Mouse (Mus musculus): ENCODE measurements around the gene Nol4l. TPM values are rescaled to one million over a fixed set of nuclear protein-coding genes. Genes with fewer than 3 reads are reported as not detected.

Gene Nol4l
- total RNA-seq, 4 experiments from 2014 or later: 9.9 to 19.6 (median 12.8) TPM

DNA sequence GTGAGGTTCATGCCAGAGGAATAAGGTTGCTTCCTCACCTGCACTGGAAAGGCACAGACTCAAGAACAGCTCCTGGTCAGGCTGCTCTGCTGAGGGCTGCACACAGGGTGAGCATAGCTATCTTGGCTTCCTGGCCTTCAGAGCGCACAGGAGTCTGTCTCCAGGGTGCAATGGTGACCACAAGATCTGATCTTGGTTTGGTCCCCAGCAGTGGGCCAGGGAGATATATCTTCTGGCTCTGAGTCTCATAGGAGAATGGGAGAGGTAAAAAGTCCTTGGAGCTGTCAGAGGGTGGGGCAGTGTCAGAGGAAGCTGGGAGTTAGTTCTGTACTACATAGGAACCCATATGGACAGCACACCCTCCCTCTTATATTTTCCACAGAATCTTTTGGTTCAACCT lies 50.3 kb downstream of the Nol4l start:
- DNase-seq: no peak

DNA sequence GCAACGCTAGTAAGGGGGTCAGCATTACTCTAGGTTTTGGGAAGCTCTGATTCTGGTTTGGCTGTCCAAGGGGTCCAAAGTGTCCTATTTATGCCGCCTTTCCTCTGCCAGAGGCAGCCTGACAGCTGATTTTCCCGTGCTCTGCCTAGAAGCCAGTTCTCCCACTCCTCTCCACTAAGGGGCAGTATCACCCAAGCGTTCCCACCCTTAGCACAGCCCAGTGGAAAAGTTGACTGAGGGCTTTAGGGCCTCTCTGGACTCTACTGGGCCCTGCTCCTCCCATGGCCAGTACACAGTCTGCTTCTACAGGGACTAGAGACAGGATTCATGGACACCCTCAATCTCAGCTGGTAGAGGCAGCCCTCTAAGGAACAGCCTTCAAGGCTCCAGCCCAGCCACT lies 51.2 kb downstream of the Nol4l start:
- DNase-seq: peak; percentile 38

DNA sequence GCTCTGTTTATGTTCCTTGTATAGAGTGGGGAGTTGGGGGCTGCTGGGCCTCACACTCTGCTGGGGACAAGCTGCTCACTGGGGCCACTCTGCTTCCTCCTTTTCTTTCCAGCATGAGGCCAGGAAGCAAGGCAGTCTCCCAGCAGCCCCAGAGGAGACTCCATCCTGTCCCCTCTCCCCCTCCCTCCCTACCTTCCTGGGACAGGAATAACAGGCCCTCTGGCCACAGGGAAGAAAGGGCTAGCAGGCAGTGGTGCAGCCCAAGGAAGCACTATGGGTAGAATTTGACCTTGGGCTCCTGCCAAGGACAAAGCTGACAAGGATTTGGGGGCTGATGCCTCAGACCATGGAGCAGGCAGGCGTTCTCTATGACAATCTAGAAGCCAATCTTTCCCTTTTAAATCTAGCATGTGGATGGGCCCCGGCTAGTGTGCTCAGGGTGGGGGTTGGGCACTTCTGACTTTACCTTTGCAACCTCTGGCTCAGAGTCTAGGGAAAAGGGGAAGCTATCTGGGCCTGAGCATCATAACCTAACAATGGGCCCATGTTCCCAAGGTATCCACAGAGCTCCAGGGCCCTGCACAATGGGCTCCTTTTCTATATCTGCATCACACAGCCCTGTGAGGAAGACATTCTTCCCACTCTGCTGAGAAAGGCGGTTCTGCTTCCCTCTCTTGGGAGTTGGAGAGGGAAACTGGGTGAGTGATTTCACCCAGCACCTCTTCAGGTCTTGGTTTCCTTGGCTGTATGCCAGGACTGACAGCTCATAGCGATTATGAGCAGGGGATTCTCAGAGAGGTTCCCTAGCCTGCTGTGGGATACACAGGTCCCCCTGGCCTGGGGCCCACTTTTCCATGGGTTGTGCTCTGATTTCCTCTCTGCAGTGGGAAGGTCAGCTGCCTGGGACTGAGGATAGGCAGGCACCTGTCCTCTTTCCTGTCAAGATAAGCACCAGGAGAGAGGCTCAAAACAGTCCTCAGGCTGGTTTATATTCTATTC lies 54.4 kb downstream of the Nol4l start:
- peak; percentile 42 for DNase-seq

DNA sequence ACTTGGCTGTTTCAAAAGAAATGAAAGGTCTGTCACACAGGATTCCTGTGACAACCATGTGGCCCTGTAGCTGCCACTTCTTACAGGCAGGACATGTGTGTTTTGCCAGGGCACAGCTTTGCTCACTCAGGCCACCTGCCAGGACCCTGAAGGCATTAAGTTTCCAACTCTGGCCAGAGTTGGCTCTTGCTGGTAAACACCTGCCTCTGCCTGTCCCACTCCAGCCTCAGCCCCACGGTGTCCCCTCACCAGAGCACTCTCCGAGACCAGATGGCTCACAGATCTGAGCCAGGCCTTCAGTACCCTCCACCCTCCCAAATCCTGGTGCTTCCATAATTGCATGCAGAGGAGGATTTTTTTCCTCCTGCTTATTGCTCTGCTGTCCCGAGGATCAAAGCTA lies 58.8 kb downstream of the Nol4l start:
- no peak for DNase-seq

DNA sequence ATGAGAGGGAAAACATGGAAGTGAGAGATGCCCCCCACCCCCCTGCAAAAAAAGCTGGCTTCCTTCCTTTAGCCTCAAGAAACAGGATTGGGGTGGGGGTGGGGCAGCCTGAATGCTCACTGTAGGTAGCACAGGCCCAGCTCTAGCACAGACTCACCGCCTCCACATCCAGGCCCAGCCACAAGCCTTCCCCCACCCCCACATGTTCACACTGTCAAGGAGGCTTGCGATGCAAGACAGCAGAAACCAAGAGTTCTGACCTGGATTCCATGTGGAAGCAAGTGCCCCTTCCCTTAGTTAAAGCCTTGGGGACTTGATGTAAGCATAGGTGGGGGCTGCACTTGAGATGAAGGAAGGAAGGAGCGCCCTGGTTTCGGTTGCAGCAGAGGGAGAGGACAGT lies 60.0 kb downstream of the Nol4l start:
- DNase-seq: no peak

DNA sequence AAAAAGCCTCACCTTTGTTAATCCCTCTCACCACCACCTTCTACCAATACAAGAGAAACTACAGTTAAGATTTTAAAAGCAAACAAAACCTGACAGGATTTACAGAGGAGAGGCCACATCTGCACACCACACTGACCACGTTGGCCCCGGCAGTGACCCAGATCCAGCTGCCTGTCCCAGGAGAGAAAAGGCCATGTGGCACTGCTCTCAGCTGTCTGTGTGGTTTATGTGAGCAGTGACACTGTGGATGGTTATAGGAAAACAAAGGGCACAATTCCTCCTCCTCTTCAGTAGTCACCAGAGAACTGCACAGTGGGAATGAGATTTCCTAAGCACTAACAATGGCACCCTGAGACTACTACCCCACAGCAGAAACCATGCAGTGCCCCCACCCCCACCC lies 60.5 kb downstream of the Nol4l start:
- no peak for DNase-seq

DNA sequence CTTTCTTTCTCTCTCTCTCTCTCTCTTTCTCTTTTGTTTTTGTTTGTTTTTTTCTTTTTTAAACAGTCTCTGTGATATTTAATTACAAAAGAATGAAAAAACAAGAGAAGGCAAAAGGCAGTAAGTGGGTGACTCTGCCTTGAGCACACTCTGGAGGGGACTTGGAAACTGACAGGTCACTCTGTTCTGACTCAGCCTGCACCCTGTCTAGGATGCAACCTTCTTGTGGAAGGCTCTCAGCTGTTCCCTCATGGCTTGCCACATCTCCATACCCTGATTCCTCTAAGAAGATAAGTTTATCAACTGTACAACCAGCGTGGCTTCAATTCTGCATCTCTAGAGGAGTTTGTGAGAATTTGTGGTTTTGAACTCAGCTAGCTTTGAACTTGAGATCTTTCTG lies 62.4 kb downstream of the Nol4l start:
- no peak for DNase-seq

DNA sequence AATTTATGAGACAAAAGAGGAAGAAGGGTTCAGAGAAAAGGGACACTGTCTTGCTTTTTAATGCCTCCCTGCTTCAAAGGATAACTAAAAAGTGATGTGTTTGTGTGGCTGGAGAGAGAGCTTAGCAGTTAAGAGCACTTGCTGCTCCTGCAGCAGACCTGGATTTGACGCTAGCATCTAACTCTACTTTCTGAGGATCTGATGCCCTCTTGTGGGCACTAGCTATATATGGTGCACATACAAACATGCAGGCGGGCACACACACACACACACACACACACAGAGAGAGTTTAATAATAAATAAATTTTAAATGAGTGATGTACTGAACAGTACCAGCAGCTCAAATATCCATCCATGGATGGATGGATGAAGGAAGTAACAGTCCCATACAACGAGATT lies 66.5 kb downstream of the Nol4l start:
- DNase-seq: no peak

DNA sequence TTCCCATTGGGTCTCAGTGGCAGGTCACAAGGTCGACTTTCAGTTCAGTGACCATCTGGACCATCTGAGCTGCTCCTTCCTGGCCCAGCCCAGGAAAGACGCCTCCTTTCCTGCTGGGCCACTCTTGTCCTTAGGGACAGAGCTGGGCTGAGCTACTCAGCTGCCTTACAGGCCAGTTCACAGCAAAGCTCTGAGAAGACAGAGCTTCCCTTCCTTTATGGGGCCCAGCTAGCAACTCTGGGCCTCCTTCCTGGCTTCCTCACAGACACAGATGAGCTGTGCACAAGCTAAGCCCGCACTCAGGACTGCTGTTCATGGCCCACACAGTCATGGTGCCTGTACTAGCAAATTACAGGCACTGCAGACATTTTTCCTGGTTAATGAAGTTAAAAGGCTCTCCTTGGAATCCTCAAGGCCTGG lies 71.7 kb downstream of the Nol4l start:
- DNase-seq: no peak

DNA sequence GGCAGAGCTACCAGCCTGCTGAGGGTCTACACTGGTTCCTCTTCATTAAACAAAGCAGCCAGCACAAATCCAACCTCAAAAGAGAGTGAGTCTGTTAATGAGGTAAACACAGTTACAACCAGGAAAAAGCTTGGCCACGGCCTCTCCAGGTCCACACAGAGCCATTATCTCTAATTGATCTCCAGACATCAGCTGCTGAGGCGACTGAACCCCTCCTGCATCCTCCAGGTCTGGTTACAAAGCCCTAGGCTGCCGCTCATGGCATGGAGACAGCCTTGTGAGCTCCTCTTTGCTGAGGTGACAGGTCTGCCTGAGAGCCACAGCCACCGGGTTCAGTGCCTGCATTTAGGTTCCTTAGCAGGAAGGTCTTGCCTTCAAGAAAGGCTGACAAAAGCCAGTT lies 72.3 kb downstream of the Nol4l start:
- no peak for DNase-seq

DNA sequence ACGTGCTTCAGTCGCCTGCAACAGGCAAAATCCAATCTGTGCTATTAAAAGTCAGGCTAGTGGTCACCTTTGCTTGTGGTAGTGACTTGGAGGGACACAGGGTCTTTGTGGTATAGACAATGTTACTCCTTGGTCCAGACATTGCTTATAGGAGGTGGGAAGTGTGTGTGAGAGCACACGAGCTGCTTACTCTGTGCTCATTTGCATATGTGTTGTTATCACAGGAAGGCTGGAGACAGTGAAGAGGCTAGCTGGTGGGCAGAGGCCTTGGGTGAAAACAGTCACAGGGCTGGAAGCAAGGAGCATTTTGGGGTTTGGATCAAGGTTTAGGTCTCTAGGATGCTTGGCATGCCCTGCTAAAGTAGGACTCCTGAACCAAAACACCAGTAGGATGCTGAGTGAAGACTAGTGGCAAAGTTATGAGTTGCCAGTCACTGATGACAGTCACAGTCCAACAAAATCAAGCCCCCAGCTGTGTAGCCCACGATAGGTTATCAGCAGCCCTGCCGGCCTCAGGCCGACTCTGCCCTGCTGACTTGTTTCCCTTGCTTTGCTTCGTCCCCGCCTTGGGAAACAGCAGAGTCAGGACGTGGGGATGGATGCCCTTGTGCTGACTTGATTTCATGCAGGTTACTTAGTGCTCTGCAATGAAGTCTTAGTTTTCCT lies 74.8 kb downstream of the Nol4l start:
- no peak for DNase-seq

DNA sequence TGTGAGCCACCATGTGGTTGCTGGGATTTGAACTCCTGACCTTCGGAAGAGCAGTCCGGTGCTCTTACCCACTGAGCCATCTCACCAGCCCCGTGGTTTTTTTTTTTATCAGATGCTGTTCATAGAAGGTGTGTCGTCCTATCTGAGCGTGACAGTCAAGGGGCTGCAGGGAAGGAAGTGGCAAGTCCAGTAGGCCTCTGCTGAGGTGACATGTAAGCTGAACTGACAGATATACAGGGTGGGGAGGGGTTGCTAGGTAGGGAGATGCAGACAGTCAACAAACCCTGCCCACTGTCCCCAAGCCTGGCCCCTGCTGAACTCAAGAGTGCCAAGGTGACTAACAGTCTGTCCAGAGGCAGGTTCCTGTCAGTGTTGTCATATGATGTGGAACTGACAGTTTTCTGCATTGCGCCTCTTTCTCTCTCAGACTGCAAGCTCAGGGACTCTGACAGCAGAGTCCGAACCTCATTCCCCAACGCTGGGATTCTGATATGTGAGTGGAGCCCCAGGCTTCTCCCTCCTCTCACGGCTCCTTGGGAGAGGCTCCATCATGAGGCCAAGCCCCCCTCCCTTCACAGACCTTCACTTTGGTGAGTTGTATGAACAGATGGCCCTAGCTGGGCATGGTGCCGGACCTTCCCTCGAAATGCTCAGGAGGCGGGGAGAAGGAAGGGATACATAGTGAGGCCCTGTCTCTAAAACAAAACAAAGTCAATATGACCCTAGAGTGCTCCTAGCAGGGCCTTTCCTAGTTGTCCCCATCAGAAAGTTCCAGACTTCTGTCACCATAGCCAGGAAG lies 75.6 kb downstream of the Nol4l start:
- DNase-seq: no peak

DNA sequence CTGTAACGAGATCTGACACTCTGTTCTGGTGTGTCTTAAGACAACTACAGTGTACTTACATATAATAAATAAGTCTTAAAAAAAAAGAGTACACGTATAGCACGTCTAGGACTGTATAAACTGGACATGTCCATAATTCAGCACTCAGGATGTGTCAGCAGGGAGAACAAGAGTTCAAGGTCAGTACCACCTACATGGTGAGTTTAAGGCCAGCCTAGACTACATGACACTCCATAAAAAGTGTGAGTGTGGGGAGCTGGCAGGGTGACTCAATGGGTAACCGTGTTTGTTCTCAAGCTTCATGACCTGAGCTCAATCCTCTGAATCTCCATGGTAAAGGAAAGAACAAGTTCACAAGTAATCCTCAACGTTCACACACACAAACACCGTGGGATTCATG lies 81.3 kb downstream of the Nol4l start:
- no peak for DNase-seq

DNA sequence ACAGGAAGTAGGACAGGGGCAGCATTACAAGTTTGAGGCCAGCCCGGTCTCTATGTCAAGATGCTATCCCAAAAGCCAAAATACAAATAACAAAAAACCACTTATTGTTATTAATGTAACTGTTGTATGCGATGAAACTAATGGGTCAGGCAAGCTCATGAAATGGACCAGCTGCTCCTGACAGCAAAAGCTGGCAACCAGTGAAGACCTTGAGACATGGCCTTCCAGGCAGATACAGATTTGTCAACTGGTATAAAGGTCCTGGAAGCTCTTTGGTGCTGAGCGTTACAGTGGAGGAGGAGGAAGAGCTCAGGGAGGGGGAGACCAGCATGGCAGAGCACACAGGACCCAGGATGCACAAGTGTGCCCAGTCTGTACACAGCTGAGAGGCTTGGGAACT lies 82.1 kb downstream of the Nol4l start:
- no peak for DNase-seq

DNA sequence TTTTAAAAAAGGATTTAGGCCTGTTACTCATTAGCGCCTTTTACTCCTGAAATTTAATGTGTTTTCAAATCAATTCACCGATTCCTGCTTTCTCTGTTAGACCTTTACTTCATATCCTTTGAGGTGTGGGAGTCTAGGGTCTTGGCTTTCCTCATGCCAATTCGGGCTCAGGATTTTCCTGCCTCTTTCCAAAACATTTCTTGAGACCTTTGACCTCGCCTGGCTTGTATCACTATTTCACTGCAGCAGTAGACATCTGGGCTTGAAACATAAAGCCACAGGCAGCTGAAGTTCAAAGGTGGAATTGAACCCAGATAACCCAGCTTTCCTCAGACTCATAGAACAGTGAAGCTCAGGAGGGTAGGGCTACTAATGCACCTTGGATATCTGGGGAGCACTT lies 83.3 kb downstream of the Nol4l start:
- no peak for DNase-seq

DNA sequence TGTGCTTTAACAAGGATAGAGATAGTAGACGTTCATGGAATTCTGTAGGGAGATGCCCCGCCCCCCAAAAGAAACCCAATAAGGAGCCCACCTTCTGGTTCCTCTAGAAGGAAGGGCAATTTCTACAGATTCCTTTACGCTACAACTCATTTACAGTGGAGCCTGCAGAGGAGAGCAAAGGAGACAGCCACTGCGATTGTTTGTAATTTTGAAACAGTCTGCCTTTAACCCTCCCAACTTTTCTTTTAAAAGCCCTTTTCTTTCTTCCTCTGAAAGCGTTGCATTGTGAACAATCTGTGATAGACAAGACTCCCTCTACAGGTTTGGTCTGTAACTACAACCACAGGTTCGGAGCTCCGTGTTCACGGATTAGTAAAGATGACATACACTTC lies 83.8 kb downstream of the Nol4l start:
- no peak for DNase-seq

DNA sequence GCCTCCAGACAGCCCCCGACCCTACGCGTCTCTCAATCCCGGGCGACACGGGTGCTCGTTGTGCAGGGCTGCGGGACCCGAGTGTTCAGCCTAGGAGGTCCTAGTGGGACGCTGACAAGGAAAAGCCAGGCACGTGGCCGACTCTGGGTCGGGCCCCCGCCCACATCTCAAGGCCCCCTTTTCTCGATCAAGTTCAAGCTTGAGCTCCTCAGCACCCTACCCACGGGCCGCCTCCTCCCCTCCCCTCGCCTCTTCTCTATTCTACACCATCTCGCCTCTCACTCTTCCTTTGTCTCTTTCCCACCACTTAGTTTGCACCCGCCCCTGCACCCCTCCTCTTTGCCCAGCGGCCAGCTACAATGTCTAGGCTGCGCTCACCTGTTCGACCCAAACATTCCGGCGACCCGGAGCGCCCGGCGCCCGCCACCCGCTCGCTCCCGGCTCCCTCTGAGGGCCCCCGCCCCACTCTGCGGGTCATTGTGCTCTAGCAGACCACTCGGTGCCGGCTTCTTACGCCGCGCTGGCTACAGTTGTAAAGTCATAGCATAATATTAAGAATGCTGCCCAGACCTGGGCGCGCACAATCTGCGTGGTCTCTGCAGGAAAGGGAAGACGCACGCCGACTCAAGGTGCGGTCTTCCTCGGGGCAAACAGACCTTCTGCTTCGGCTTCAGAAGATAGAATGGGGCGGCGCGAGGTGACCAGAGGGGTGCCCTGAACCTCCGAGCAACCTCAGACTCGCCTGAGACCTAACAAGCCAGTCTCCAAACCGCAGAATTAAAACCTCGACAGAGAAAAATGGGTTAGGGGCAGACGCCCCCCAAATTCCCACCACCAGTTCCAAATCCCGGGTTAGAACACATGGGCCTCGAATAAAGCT lies 84.4 kb downstream of the Nol4l start:
- DNase-seq: no peak

DNA sequence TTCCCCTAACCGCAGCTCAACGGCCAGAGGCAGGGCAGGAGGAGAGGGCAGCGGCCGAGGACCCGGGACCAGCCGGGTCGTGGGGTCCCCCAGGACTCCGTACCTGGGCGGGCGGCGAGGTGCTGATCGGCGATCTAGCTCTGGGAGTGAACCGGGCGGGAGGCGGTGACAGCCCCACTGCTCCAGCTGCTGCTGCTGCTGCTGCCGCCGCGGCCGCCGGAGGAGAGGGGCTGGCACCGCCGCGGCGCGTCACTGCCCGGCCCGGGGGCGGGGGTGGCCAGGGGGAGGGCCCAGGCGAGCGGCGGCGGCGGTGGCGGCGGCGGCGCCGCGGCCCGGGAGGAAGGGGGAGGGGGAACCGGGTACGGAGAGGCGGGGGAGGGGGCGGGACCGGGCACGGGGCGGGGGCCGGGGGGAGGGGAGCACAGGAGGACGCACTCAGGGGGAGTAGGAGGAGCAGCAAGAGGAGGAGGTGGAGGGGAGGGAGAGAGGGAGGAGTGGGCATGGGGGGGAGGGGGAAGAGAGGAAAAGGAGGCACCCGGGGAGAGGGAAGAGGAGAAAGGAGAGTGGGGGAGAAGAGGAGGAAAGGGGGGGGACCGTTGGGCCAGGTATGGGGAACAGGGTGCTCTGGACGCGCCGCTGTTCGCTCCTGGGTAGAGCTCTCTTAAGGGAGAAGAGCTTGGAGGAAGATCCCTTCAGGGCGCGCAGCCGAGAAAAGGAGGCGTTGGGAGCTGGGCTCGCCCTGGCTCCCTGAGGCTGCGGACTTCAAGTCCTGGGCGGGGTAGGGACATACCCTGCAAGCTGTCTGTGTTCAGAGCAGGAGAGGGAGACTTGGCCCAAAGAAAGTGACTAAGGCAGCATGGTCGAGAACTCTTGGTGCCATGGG lies 85.3 kb downstream of the Nol4l start:
- DNase-seq: no peak

DNA sequence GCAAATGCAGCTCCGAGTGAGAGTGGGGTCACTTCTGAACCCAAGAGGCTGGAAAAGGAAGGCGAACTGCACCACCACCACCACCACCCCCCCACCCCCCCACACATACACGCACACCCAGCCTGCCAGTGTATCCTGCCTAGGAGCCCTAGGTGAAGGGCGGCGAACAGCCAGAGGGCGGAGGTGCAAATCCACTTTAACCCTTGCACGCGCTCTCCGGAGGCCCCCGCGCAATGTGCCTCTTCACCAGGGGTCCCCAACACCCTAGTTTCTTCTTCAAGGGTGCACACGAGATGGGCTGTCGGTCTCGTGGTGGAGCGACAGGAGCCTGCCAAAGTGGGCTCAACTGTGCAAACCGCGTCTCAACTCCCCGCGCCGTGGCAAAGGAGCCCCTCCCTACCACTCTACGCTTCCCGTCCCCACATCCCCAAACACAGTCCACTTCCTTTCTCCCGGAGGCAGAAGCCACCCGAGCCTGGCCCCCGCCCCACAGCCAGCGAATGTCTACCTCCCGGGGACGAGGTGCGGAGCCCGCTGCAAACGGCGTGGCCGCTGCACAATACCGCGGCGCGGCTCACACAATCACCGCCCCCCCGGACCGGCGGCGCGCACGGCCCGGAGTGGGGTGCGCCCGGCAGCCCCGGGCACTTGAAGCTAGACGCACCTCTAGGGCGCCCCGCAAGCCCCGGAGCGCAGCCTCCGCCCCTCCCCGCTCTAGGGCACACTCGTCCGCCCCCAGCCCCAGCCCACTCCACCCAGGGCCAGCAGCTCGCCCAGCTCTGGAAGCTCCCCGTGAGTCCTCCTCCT lies 86.1 kb downstream of the Nol4l start:
- no peak for DNase-seq

DNA sequence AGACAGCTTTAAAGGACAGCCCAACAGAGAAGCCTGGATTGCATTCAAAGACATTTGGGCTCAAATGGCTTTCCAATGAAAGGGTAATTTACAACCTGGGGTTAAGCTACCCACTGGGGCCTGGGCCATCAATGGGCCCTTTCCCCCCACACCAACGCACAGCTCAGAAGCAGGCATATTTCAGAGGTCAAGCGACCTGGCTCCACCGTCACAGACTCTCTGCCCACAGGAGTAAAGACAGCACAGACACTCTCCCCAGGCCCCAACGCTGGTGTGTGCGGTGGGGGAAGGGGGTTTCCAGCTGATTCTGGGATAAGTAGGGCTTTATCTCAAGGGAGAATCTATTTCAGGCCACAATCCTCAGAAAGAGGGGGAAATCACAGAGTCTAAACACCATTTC lies 87.1 kb downstream of the Nol4l start:
- DNase-seq: no peak
